Mouse (Mus musculus) kidney, embryonic 16.5 days (tissue): ENCODE results near the gene Aox4. TPM values are rescaled to one million over a fixed set of nuclear protein-coding genes. Genes with fewer than 3 reads are reported as not detected.
A peak's percentile ranks its signal among the peaks of the same experiment; 100 is the strongest.

Experiments used
- ATAC-seq: fragments of 200-750 bp; cut with Nextera tagmentation; 2 replicates; pipeline ENCODE4 v1.8.0; 2017; ENCODE audit warnings: moderate TSS enrichment; ENCODE audit not compliant: low FRiP score, low TSS enrichment
- H3K27ac ChIP-seq: fragments of 300-500 bp; sonication (generic); 2 replicates; pipeline ENCODE4 v1.5.1; 2014; ENCODE audit warnings: low read length
- H3K27me3 ChIP-seq: fragments of 300-500 bp; sonication (generic); 2 replicates; pipeline ENCODE4 v1.6.1; 2014; ENCODE audit warnings: low read length, control low read depth, mixed read lengths; ENCODE audit not compliant: insufficient read depth
- H3K36me3 ChIP-seq: fragments of 300-500 bp; sonication (generic); 2 replicates; pipeline ENCODE4 v1.6.1; 2014; ENCODE audit warnings: low read length, control low read depth, mixed read lengths; ENCODE audit not compliant: insufficient read depth
- H3K4me1 ChIP-seq: fragments of 300-500 bp; sonication (generic); 2 replicates; pipeline ENCODE4 v1.6.1; 2014; ENCODE audit warnings: low read length, control low read depth, mixed read lengths; ENCODE audit not compliant: insufficient read depth
- H3K4me2 ChIP-seq: fragments of 300-500 bp; sonication (generic); replicated peaks from 2 replicates; pipeline ENCODE4 v1.6.1; 2014; ENCODE audit warnings: low read depth, low read length
- H3K4me3 ChIP-seq: fragments of 300-500 bp; sonication (generic); 2 replicates; pipeline ENCODE4 v1.5.1; 2014; ENCODE audit warnings: mild to moderate bottlenecking, low read length
- H3K9ac ChIP-seq: fragments of 300-500 bp; sonication (generic); replicated peaks from 2 replicates; pipeline ENCODE4 v1.6.1; 2014; ENCODE audit warnings: low read length
- H3K9me3 ChIP-seq: fragments of 300-500 bp; sonication (generic); 2 replicates; pipeline ENCODE4 v1.6.1; 2016; ENCODE audit warnings: low read length, control low read depth
- WGBS: fragments of 180-500 bp; shearing (Covaris S2); extraction: QIAGEN DNeasy Blood & Tissue Kit; methylation state at CpG from one replicate; pipeline ENCODE4 v1.1.7; 2014; 5-methylcytosine and 5-hydroxymethylcytosine counted together
- polyA plus RNA-seq: library from polyadenylated mRNA; unstranded; fragments of >200 nt; fragmentation: Nextera tagmentation; extraction: Ambion mirVana; gene quantifications from 2 replicates; pipeline ENCODE4 v1.2.1, GENCODE M21; 2015

The Aox4 gene
- polyA plus RNA-seq, 1 experiment from 2014 or later = 0.02 TPM

GRCm38 (mm10) chr1:58275879-58276278, 65.7 kb downstream of the Aox4 start:
- H3K9me3 ChIP-seq = no peaks in the 10 kb centered on the region
- H3K4me1 ChIP-seq = 0 out of 2 replicates have a peak, but pooled peaks cover 4% of the 10 kb centered on the region
- no peak overlapping the region for H3K4me3 ChIP-seq
- no peak overlapping the region for H3K4me2 ChIP-seq
- H3K27ac ChIP-seq = no peak overlapping the region
- no peak overlapping the region for H3K9ac ChIP-seq
- ATAC-seq = peak; percentile 52
- H3K36me3 ChIP-seq = no peaks in the 10 kb centered on the region
- H3K27me3 ChIP-seq = no peaks in the 10 kb centered on the region
- WGBS = 32% methylated on average over 9 of the region's 9 CpGs

GRCm38 (mm10) chr1:58278026-58278425, 67.8 kb downstream of the Aox4 start, which contains the start of gene Aox2:
Gene Aox2, plus strand, starts transcription at chr1:58278326.
- Histone ChIP-seq H3K4me3 (no peak within 1 kb of the TSS), H3K9ac (no peak within 1 kb of the TSS), H3K27me3 (no peaks in the 10 kb centered on the region), H3K9me3 (no peaks in the 10 kb centered on the region), H3K27ac (no peak within 1 kb of the TSS), H3K4me2 (no peak within 1 kb of the TSS), H3K4me1 (0 out of 2 replicates have a peak, but pooled peaks cover 4% of the 10 kb centered on the region), H3K36me3 (no peaks in the 10 kb centered on the region)
- no peak; the same call in 1 of the 2 replicates for ATAC-seq
- 51% methylated on average over 5 of the region's 5 CpGs for WGBS

GRCm38 (mm10) chr1:58278513-58278912, 68.3 kb downstream of the Aox4 start:
- 54% methylated on average over 7 of the region's 7 CpGs for WGBS
- no peak for ATAC-seq

GRCm38 (mm10) chr1:58280381-58280780, 70.2 kb downstream of the Aox4 start:
- Histone ChIP-seq H3K4me1 (0 out of 2 replicates have a peak, but pooled peaks cover 4% of the 10 kb centered on the region), H3K27ac (no peak overlapping the region), H3K9me3 (no peaks in the 10 kb centered on the region), H3K36me3 (no peaks in the 10 kb centered on the region), H3K4me2 (no peak overlapping the region), H3K27me3 (no peaks in the 10 kb centered on the region), H3K9ac (no peak overlapping the region), H3K4me3 (no peak overlapping the region)
- WGBS = 73% methylated on average over 4 of the region's 4 CpGs
- no peak for ATAC-seq

More at GRCm38 (mm10) chr1:58278513-58278912, 68.3 kb downstream of the Aox4 start:
- no peaks in the 10 kb centered on the region for H3K9me3 ChIP-seq
- no peak overlapping the region for H3K9ac ChIP-seq
- H3K36me3 ChIP-seq = no peaks in the 10 kb centered on the region
- H3K4me2 ChIP-seq = no peak overlapping the region
- H3K4me1 ChIP-seq = 0 out of 2 replicates have a peak, but pooled peaks cover 4% of the 10 kb centered on the region
- H3K4me3 ChIP-seq = no peak overlapping the region
- no peaks in the 10 kb centered on the region for H3K27me3 ChIP-seq
- no peak overlapping the region for H3K27ac ChIP-seq

- no peaks in the 10 kb centered on the region for H3K36me3 ChIP-seq
- no peak overlapping the region for H3K4me3 ChIP-seq
- no peaks in the 10 kb centered on the region for H3K27me3 ChIP-seq
- H3K27ac ChIP-seq = no peak overlapping the region
- no peak overlapping the region for H3K9ac ChIP-seq
- 71% methylated on average over 13 of the region's 13 CpGs for WGBS
- H3K4me2 ChIP-seq = no peak overlapping the region
- no peak for ATAC-seq
- H3K4me1 ChIP-seq = 0 out of 2 replicates have a peak, but pooled peaks cover under 1% of the 10 kb centered on the region
- H3K9me3 ChIP-seq = no peaks in the 10 kb centered on the region
These were observed 70.9 kb downstream of the Aox4 start for GRCm38 (mm10) chr1:58280939-58281624.

GRCm38 (mm10) chr1:58281625-58281988, 71.4 kb downstream of the Aox4 start:
- Histone ChIP-seq H3K27ac (no peak overlapping the region), H3K9me3 (no peaks in the 10 kb centered on the region), H3K4me2 (no peak overlapping the region), H3K9ac (no peak overlapping the region), H3K27me3 (no peaks in the 10 kb centered on the region), H3K4me3 (no peak overlapping the region), H3K36me3 (no peaks in the 10 kb centered on the region), H3K4me1 (no peaks in the 10 kb centered on the region)
- no peak for ATAC-seq
- 68% methylated on average over 4 of the region's 4 CpGs for WGBS

- H3K4me1 ChIP-seq = no peaks in the 10 kb centered on the region
- H3K4me3 ChIP-seq = no peak overlapping the region
- WGBS = 33% methylated on average over 7 of the region's 7 CpGs
- no peaks in the 10 kb centered on the region for H3K27me3 ChIP-seq
- H3K4me2 ChIP-seq = no peak overlapping the region
- no peak overlapping the region for H3K9ac ChIP-seq
- H3K27ac ChIP-seq = no peak overlapping the region
- no peaks in the 10 kb centered on the region for H3K36me3 ChIP-seq
- ATAC-seq = no peak
- H3K9me3 ChIP-seq = no peaks in the 10 kb centered on the region
These were observed 74.3 kb downstream of the Aox4 start for GRCm38 (mm10) chr1:58284505-58284904.

GRCm38 (mm10) chr1:58288091-58288490, 77.9 kb downstream of the Aox4 start:
- H3K27ac ChIP-seq = no peak overlapping the region
- no peak for ATAC-seq
- no peaks in the 10 kb centered on the region for H3K27me3 ChIP-seq
- H3K4me2 ChIP-seq = no peak overlapping the region
- no peak overlapping the region for H3K4me3 ChIP-seq
- H3K4me1 ChIP-seq = peaks cover 9% of the 10 kb centered on the region; the same call in 1 of the 2 replicates
- H3K9ac ChIP-seq = no peak overlapping the region
- no peaks in the 10 kb centered on the region for H3K9me3 ChIP-seq
- H3K36me3 ChIP-seq = no peaks in the 10 kb centered on the region
- 74% methylated on average over 3 of the region's 3 CpGs for WGBS

- H3K27ac ChIP-seq = no peak overlapping the region
- no peak overlapping the region for H3K4me2 ChIP-seq
- 62% methylated on average over 16 of the region's 16 CpGs for WGBS
These were observed 79.8 kb downstream of the Aox4 start for GRCm38 (mm10) chr1:58289863-58290469.

More at GRCm38 (mm10) chr1:58289863-58290469, 79.8 kb downstream of the Aox4 start:
- no peak overlapping the region for H3K9ac ChIP-seq
- no peak for ATAC-seq
- H3K27me3 ChIP-seq = no peaks in the 10 kb centered on the region
- no peak overlapping the region for H3K4me3 ChIP-seq
- H3K36me3 ChIP-seq = no peaks in the 10 kb centered on the region
- no peaks in the 10 kb centered on the region for H3K9me3 ChIP-seq
- peaks cover 9% of the 10 kb centered on the region; the same call in 1 of the 2 replicates for H3K4me1 ChIP-seq
